Comparison of ENCODE assay signal across 11 mouse cellular contexts in the genomic region with DNA sequence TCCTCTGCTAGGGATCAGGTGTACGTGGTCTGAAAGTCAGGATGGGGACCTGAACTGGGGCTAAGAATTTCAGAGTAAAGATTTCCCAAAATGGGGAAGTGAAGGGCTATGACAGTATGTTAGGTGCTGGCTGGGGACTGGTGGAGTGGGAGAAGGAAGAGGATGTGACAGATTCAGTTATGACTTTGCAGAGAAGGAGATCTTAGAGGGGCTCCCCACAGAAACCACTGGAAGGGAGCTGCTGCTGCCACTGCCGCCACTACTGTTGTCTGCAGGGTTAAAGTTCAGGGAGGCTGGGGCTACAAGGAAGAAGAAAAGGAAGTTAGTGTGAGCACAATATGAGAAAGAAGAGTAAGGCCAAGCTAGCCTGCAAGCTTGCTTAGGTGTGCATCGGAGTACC. TPM values are rescaled to one million over a fixed set of nuclear protein-coding genes. Genes with fewer than 3 reads are reported as not detected.
DNase-seq lines count a peak whose midpoint lies in the region; ATAC-seq and TF ChIP-seq lines count a peak whose summit lies in the region.
"Had no signal": no experiment of that assay in that cellular context is flagged by ENCODE, and none has a peak within 500 bp of the region (broad histone marks: within the 10 kb centered on the region; RNA-seq: fewer than 3 reads in every experiment).

No protein-coding gene starts in this region.

- no peak for ATAC-seq in heart, embryonic 12.5 days (ENCODE audit: insufficient number of reproducible peaks, low FRiP score)
- ATAC-seq in hematopoietic stem cell, adult 5-6 weeks (replicated peaks in 1 of 2; ENCODE audit: insufficient read depth in 1 of 2, low FRiP score in 2 of 2, low TSS enrichment in 1 of 2, low read depth in 1 of 2, poor library complexity in 2 of 2, severe bottlenecking in 2 of 2) = peak; percentile 94
- ATAC-seq: liver, embryonic 12.5 days had no signal

- no peak for TF ChIP-seq CTCF in left cerebral cortex, adult 2 months (IDR thresholded peaks at IDR 0.05)

- no peaks in the 10 kb centered on the region for H3K36me3 ChIP-seq in heart, embryonic 12.5 days
- H3K36me3 ChIP-seq: forebrain, embryonic 12.5 days; liver, embryonic 12.5 days had no signal

- no peaks in the 10 kb centered on the region for H3K27me3 ChIP-seq in heart, embryonic 12.5 days (replicated peaks)
- H3K27me3 ChIP-seq: forebrain, embryonic 12.5 days had no signal

- H3K4me2 ChIP-seq in heart, embryonic 12.5 days = 0 out of 2 replicates have a peak overlapping the region, but pooled peaks have one; percentile 6
- H3K4me2 ChIP-seq: forebrain, embryonic 12.5 days; liver, embryonic 12.5 days had no signal

- WGBS in heart, embryonic 12.5 days = 59% methylated on average over 3 of the region's 3 CpGs

- H3K4me1 ChIP-seq in heart, embryonic 12.5 days (replicated peaks) = peaks cover 28% of the 10 kb centered on the region
- H3K4me1 ChIP-seq: forebrain, embryonic 12.5 days had no signal

- H3K27ac ChIP-seq in heart, embryonic 12.5 days (ENCODE audit: poor library complexity, severe bottlenecking) = peak overlapping the region; percentile 36
- H3K27ac ChIP-seq in left cerebral cortex, adult 2 months = peak overlapping the region; percentile 59; the same call in 1 of the 2 replicates
- H3K27ac ChIP-seq: forebrain, embryonic 12.5 days had no signal

- intact Hi-C loops in heart, postnatal 36 days (cut with DNase I) = no loop called here
- intact Hi-C loops in left cerebral cortex, adult 2 months (cut with DNase I) = no loop called here
- intact Hi-C loops in left cerebral cortex, postnatal 36 days (cut with DNase I) = no loop called here

- no peak for DNase-seq in heart, postnatal 36 days
- no peak for DNase-seq in left cerebral cortex, adult 2 months (ENCODE audit: extremely low spot score in 1 of 2, low spot score in 2 of 2)
- no peak for DNase-seq in left cerebral cortex, postnatal 36 days (ENCODE audit: low spot score in 2 of 2)
- DNase-seq in thymus, postnatal 25 days = peak; percentile 19
- DNase-seq in retina, postnatal 1 day = no peak
- no peak for DNase-seq in gastrocnemius, postnatal 4 days (ENCODE audit: low spot score in 2 of 2)

- H3K9ac ChIP-seq in heart, embryonic 12.5 days = no peak overlapping the region
- H3K9ac ChIP-seq: forebrain, embryonic 12.5 days; liver, embryonic 12.5 days had no signal

- no peak overlapping the region for H3K4me3 ChIP-seq in heart, embryonic 12.5 days
- no peak overlapping the region for H3K4me3 ChIP-seq in left cerebral cortex, adult 2 months
- H3K4me3 ChIP-seq: forebrain, embryonic 12.5 days; liver, embryonic 12.5 days; myocyte had no signal

- no peaks in the 10 kb centered on the region for H3K9me3 ChIP-seq in heart, embryonic 12.5 days (replicated peaks)
- H3K9me3 ChIP-seq: forebrain, embryonic 12.5 days; liver, embryonic 12.5 days had no signal

RNA-seq across cellular contexts. Expression of a gene that starts 53.7 kb away (rescaled TPM):
- not detected in 2 replicates for polyA plus RNA-seq in heart, embryonic 12.5 days (2016; fragmentation: Nextera tagmentation; extraction: Ambion mirVana)
- not detected for total RNA-seq in heart, postnatal 36 days (2021)
- total RNA-seq in left cerebral cortex, adult 2 months (2021) = under 1 TPM; 0.48 to 0.56 TPM
- total RNA-seq in left cerebral cortex, postnatal 36 days (2021) = under 1 TPM; 0.47 to 0.54 TPM
- total RNA-seq in hematopoietic stem cell, adult 5-6 weeks (2017) = 0.99 and 2.0 TPM in 2 replicates
- under 1 TPM in 1 of 2 experiments, not detected in 1; 0.12 TPM for total RNA-seq in gastrocnemius, postnatal 4 days (2021)
- polyA plus RNA-seq: liver, embryonic 12.5 days; myocyte had no signal
